Mouse (Mus musculus) pancreas, adult 10 weeks (tissue): ENCODE data around the gene Negr1. TPM values are rescaled to one million over a fixed set of nuclear protein-coding genes. Genes with fewer than 3 reads are reported as not detected.

Experiments
- polyA plus RNA-seq: library from polyadenylated mRNA; stranded (reverse); fragments of 350-450 nt; fragmentation: Illumina TruSeq; extraction: RNeasy Lipid Tissue Mini Kit (QIAGEN cat#74804); gene quantifications from one replicate; pipeline ENCODE4 v1.2.3, GENCODE M21; 2015; ENCODE audit warnings: low read depth, low replicate concordance; ENCODE audit not compliant: insufficient read depth

The Negr1 gene
- polyA plus RNA-seq, result 0.54 TPM

GRCm38 (mm10) chr3:156561524-156562423, at the start of gene Negr1:
Gene Negr1 (plus strand): TSS chr3:156561794.

